Mouse (Mus musculus) retina, embryonic 14.5 days (tissue): ENCODE data around the gene Apopt1.
"Not testable (repeated sequence)": the region's sequence is repeated elsewhere in the genome, so short reads cannot be mapped to it uniquely, and the experiment has no call there.

ENCODE experiments used
- DNase-seq: peaks from one replicate; pipeline ENCODE4 v3.0.0-alpha.2; 2015; ENCODE audit warnings: low spot score

Apopt1 gene

GRCm38 (mm10) chr12:111710091-111710490 lies 3.0 kb upstream of the Apopt1 start:
- DNase-seq: no peak

GRCm38 (mm10) chr12:111712476-111712875 lies 585 bp upstream of the Apopt1 start:
- DNase-seq: no peak

- not testable (repeated sequence) for DNase-seq
These were observed 819 bp downstream of the Apopt1 start for GRCm38 (mm10) chr12:111713880-111714279.

GRCm38 (mm10) chr12:111716505-111716904 lies 3.4 kb downstream of the Apopt1 start:
- DNase-seq: no peak

- no peak for DNase-seq
These were observed 5.6 kb downstream of the Apopt1 start for GRCm38 (mm10) chr12:111718656-111719055.

- no peak for DNase-seq
These were observed 7.2 kb downstream of the Apopt1 start for GRCm38 (mm10) chr12:111720222-111720621.

- DNase-seq: peak; percentile 73
These were observed 9.6 kb downstream of the Apopt1 start for GRCm38 (mm10) chr12:111722654-111723053.

- peak; percentile 49 for DNase-seq
These were observed 11.7 kb downstream of the Apopt1 start for GRCm38 (mm10) chr12:111724638-111725337.

- no peak for DNase-seq
These were observed 12.5 kb downstream of the Apopt1 start for GRCm38 (mm10) chr12:111725338-111726121.

GRCm38 (mm10) chr12:111726122-111726463 lies 13.0 kb downstream of the Apopt1 start:
- DNase-seq: no peak

- DNase-seq: no peak
These were observed 14.9 kb downstream of the Apopt1 start for GRCm38 (mm10) chr12:111727956-111728355.

GRCm38 (mm10) chr12:111731822-111732807 lies 19.1 kb downstream of the Apopt1 start:
- peak; percentile 97 for DNase-seq

- DNase-seq: no peak
These were observed 19.9 kb downstream of the Apopt1 start for GRCm38 (mm10) chr12:111732921-111733320.

- no peak for DNase-seq
These were observed 21.9 kb downstream of the Apopt1 start for GRCm38 (mm10) chr12:111734912-111735311.

GRCm38 (mm10) chr12:111736676-111737075 lies 23.6 kb downstream of the Apopt1 start:
- DNase-seq: not testable (repeated sequence)

GRCm38 (mm10) chr12:111737370-111737769 lies 24.3 kb downstream of the Apopt1 start:
- DNase-seq: no peak

- DNase-seq: peak; percentile 84
These were observed 25.7 kb downstream of the Apopt1 start for GRCm38 (mm10) chr12:111738754-111739153.

GRCm38 (mm10) chr12:111741338-111741737 lies 28.3 kb downstream of the Apopt1 start:
- no peak for DNase-seq

GRCm38 (mm10) chr12:111743419-111743818 lies 30.4 kb downstream of the Apopt1 start:
- no peak for DNase-seq

GRCm38 (mm10) chr12:111743981-111744423 lies 30.9 kb downstream of the Apopt1 start:
- DNase-seq: no peak

GRCm38 (mm10) chr12:111745274-111745673 lies 32.2 kb downstream of the Apopt1 start:
- no peak for DNase-seq

- peak; percentile 39 for DNase-seq
These were observed 33.0 kb downstream of the Apopt1 start for GRCm38 (mm10) chr12:111746091-111746490.
